Mouse (Mus musculus): Measurements from ENCODE around the gene Pcif1. TPM values are rescaled to one million over a fixed set of nuclear protein-coding genes. Genes with fewer than 3 reads are reported as not detected.

Gene Pcif1
- 40.5 and 48.6 TPM in 2 replicates for polyA plus RNA-seq (2012; rRNA removed)
- polyA plus RNA-seq (2014; fragmentation: Nextera tagmentation; extraction: Ambion mirVana) = 66.4 and 73.0 TPM in 2 replicates

DNA sequence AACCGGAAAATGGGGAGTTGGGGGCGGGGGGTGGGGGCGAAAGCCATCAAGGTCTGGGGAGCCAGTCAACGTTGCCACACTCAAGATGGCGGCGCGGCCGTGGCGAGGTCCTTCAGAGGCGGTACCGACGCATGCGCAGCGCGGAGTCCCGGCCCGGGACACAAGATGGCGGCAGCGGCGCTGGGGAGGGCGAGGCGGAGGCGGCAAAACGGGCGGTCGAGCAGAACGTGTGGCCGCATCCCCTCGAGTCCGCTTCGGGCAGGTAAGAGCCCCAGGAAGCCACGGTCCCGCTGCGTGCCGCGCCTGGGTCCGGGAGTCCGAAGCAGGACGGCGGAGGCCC is at the start of gene Pcif1:
TSS of gene Pcif1 (plus strand) at position 77 of the 340 bp plus-strand sequence.
- DNase-seq (ENCODE audit: low spot score) (peak; percentile 87), ATAC-seq (ENCODE audit: low FRiP score, low read depth) (peak; percentile 86)
- no peaks in the 10 kb centered on the region for H3K9me3 ChIP-seq (ENCODE audit: control insufficient read depth, low read length)
- peak; percentile 77; the same call in 1 of the 2 replicates for TF ChIP-seq POLR2A (IDR thresholded peaks at IDR 0.05; ENCODE audit: borderline replicate concordance, extremely low read depth, insufficient read depth, insufficient read length)
- H3K4me2 ChIP-seq (replicated peaks; ENCODE audit: low read depth, low read length, severe bottlenecking) = peak within 1 kb of the TSS; percentile 90
- H3K9ac ChIP-seq (ENCODE audit: low read depth, low read length, severe bottlenecking) = peak within 1 kb of the TSS; percentile 100
- H3K27me3 ChIP-seq (ENCODE audit: control insufficient read depth, insufficient read depth, low read length) = no peaks in the 10 kb centered on the region
- H3K36me3 ChIP-seq (ENCODE audit: control insufficient read depth, insufficient read depth, low read length) = peaks cover 20% of the 10 kb centered on the region
- H3K27ac ChIP-seq (replicated peaks; ENCODE audit: low read depth, low read length) = peak within 1 kb of the TSS; percentile 99
- peak within 1 kb of the TSS; percentile 89 for H3K4me3 ChIP-seq (replicated peaks; ENCODE audit: low read length)
- WGBS = 0% methylated on average over 32 of the region's 40 CpGs
- peaks cover 14% of the 10 kb centered on the region for H3K4me1 ChIP-seq (ENCODE audit: control insufficient read depth, insufficient read depth, low read length)

DNA sequence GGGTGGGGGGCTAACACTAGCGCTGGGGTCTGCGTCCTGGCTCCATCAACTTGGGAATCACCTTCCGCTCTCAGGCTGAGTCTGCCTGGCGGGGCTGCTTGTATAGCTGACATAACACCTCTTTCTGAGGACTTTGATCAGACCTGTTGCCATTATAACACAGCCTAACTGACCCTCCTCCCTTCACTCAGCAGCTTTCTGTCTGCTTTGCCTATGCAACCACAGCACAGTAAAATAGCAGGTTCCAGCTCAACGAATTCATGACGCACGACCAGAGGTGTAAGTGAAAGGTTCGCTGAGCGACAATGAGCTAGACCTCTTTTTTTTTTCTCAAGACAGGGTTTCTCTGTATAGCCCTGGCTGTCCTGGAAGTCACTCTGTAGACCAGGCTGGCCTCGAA is 48.1 kb upstream of the Pcif1 start:
- no peak for TF ChIP-seq POLR2A (IDR thresholded peaks at IDR 0.05; ENCODE audit: borderline replicate concordance, extremely low read depth, insufficient read depth, insufficient read length)
- H3K9ac ChIP-seq (ENCODE audit: low read depth, low read length, severe bottlenecking) = no peak overlapping the region
- H3K9me3 ChIP-seq (ENCODE audit: control insufficient read depth, low read length) = no peaks in the 10 kb centered on the region
- DNase-seq (ENCODE audit: low spot score) (no peak), ATAC-seq (ENCODE audit: low FRiP score, low read depth) (no peak)
- no peak overlapping the region for H3K4me2 ChIP-seq (replicated peaks; ENCODE audit: low read depth, low read length, severe bottlenecking)
- 83% methylated on average over 10 of the region's 10 CpGs for WGBS
- H3K27ac ChIP-seq (replicated peaks; ENCODE audit: low read depth, low read length) = no peak overlapping the region
- H3K27me3 ChIP-seq (ENCODE audit: control insufficient read depth, insufficient read depth, low read length) = no peaks in the 10 kb centered on the region
- peaks cover 12% of the 10 kb centered on the region for H3K4me1 ChIP-seq (ENCODE audit: control insufficient read depth, insufficient read depth, low read length)
- peaks cover 36% of the 10 kb centered on the region for H3K36me3 ChIP-seq (ENCODE audit: control insufficient read depth, insufficient read depth, low read length)
- H3K4me3 ChIP-seq (replicated peaks; ENCODE audit: low read length) = no peak overlapping the region

DNA sequence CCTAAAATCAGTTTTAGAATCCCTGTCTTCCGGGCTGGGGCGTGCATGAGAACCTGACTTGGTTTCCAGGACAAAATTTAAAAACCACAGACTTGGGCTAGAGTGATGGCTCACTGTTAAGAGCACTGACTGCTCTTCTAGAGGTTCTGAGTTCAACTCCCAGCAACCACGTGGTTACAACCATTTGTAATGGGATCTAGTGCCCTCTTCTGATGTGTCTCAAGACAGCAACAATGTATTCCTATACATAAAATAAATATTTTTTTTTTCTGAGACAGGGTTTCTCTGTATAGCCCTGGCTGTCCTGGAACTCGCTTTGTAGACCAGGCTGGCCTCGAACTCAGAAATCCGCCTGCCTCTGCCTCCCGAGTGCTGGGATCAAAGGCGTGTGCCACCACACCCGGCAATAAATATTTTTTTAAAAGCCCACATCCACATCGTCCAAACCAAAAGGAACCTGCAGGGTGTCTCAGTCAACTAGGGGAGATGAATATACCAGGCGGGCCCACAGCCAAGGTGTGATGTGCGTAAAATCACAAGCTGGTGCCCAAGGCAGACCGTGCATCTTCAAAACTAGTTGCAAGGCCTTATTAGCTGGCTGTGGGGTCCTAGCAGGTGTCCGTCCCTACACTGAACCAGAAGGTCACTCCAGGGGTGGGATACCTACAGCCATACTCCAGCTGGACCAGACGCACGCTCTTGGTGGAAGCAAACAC is 46.9 kb upstream of the Pcif1 start:
- 69% methylated on average over 16 of the region's 16 CpGs for WGBS
- ATAC-seq (ENCODE audit: low FRiP score, low read depth) (no peak), DNase-seq (ENCODE audit: low spot score) (no peak)
- H3K4me1 ChIP-seq (ENCODE audit: control insufficient read depth, insufficient read depth, low read length) = peaks cover 12% of the 10 kb centered on the region
- H3K4me2 ChIP-seq (replicated peaks; ENCODE audit: low read depth, low read length, severe bottlenecking) = peak overlapping the region; percentile 97
- no peaks in the 10 kb centered on the region for H3K9me3 ChIP-seq (ENCODE audit: control insufficient read depth, low read length)
- H3K27ac ChIP-seq (replicated peaks; ENCODE audit: low read depth, low read length) = no peak overlapping the region
- H3K4me3 ChIP-seq (replicated peaks; ENCODE audit: low read length) = peak overlapping the region; percentile 74
- TF ChIP-seq POLR2A (IDR thresholded peaks at IDR 0.05; ENCODE audit: borderline replicate concordance, extremely low read depth, insufficient read depth, insufficient read length) = no peak
- no peaks in the 10 kb centered on the region for H3K27me3 ChIP-seq (ENCODE audit: control insufficient read depth, insufficient read depth, low read length)
- peaks cover 29% of the 10 kb centered on the region for H3K36me3 ChIP-seq (ENCODE audit: control insufficient read depth, insufficient read depth, low read length)
- H3K9ac ChIP-seq (ENCODE audit: low read depth, low read length, severe bottlenecking) = peak overlapping the region; percentile 74

DNA sequence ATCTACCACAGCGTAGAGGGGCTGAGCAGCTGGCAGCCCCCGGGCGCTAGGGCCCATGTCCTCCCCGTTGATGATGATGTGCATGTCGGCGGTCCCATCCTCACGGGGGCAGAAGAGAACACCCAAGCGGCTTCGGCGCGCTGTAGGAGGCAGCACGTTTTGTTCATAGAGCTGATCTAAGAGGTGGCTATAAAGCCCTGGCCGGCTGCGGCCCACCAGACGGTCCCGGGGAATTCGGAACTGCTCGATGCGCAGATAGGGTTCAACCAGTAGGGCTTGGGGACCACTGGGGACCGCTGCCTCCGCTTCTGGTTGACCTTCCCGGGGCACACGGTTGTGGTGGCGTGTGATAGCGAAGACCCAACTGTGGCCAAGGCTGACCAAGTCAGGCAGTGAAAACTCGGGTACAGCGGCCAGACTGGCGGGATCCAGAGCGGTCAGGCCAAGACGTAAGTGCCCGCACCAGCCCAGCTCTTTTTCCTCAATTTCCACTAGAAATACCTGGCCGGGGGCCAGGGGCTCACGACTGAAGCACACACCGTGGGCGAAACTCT is 46.3 kb upstream of the Pcif1 start, which contains the start of gene Ctsa:
TSS of gene Ctsa (plus strand) at position 126 of the 554 bp plus-strand sequence.
- WGBS = 2% methylated on average over 35 of the region's 35 CpGs
- H3K9me3 ChIP-seq (ENCODE audit: control insufficient read depth, low read length) = no peaks in the 10 kb centered on the region
- peaks cover 25% of the 10 kb centered on the region for H3K36me3 ChIP-seq (ENCODE audit: control insufficient read depth, insufficient read depth, low read length)
- peak within 1 kb of the TSS; percentile 74 for H3K9ac ChIP-seq (ENCODE audit: low read depth, low read length, severe bottlenecking)
- peaks cover 12% of the 10 kb centered on the region for H3K4me1 ChIP-seq (ENCODE audit: control insufficient read depth, insufficient read depth, low read length)
- peak within 1 kb of the TSS; percentile 74 for H3K4me3 ChIP-seq (replicated peaks; ENCODE audit: low read length)
- TF ChIP-seq POLR2A (IDR thresholded peaks at IDR 0.05; ENCODE audit: borderline replicate concordance, extremely low read depth, insufficient read depth, insufficient read length) = no peak
- ATAC-seq (ENCODE audit: low FRiP score, low read depth) = peak; percentile 39
- DNase-seq (ENCODE audit: low spot score) = peak; percentile 65
- H3K4me2 ChIP-seq (replicated peaks; ENCODE audit: low read depth, low read length, severe bottlenecking) = peak within 1 kb of the TSS; percentile 97
- no peaks in the 10 kb centered on the region for H3K27me3 ChIP-seq (ENCODE audit: control insufficient read depth, insufficient read depth, low read length)
- H3K27ac ChIP-seq (replicated peaks; ENCODE audit: low read depth, low read length) = peak within 1 kb of the TSS; percentile 58

DNA sequence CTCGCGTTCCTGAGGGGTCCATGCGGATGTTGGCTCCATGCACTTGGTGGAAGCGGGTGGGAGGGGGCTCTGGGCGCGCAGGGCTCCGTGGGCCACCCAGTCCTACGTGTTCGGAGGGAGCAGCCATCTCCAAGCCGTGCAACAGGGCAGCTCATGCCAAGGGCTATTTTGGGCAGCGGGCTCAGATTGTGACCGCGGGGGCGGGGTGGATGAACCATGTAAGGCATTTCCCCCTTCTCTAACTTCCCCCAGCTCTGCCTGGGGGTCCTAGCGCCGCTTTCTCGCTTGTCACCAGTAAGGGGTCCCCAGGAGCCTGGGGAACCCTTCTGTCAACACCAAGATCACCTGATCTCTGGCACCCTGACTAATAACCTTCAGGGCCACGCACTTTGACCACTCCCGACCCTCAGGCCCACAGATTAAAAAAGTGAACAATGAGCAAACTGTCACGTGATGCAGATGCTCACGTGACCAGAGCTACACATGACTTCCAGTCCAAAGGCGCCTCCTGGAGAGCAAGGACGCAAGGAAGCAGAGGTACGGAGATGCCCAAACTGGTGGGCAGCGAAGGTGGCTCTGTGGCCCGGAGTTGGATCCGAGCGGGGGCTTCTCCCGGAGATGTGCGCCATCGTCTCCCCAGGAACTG is 45.7 kb upstream of the Pcif1 start, which contains the start of gene Neurl2:
TSS of gene Neurl2 (minus strand) at position 143 of the 646 bp plus-strand sequence.
- peaks cover 21% of the 10 kb centered on the region for H3K36me3 ChIP-seq (ENCODE audit: control insufficient read depth, insufficient read depth, low read length)
- TF ChIP-seq POLR2A (IDR thresholded peaks at IDR 0.05; ENCODE audit: borderline replicate concordance, extremely low read depth, insufficient read depth, insufficient read length) = peak; percentile 80; the same call in 1 of the 2 replicates
- H3K27me3 ChIP-seq (ENCODE audit: control insufficient read depth, insufficient read depth, low read length) = no peaks in the 10 kb centered on the region
- 1% methylated on average over 31 of the region's 31 CpGs for WGBS
- H3K4me2 ChIP-seq (replicated peaks; ENCODE audit: low read depth, low read length, severe bottlenecking) = peak within 1 kb of the TSS; percentile 97
- peak; percentile 82 for ATAC-seq (ENCODE audit: low FRiP score, low read depth)
- no peaks in the 10 kb centered on the region for H3K9me3 ChIP-seq (ENCODE audit: control insufficient read depth, low read length)
- H3K27ac ChIP-seq (replicated peaks; ENCODE audit: low read depth, low read length) = peak within 1 kb of the TSS; percentile 58
- H3K4me3 ChIP-seq (replicated peaks; ENCODE audit: low read length) = peak within 1 kb of the TSS; percentile 74
- peak; percentile 99 for DNase-seq (ENCODE audit: low spot score)
- peak within 1 kb of the TSS; percentile 74 for H3K9ac ChIP-seq (ENCODE audit: low read depth, low read length, severe bottlenecking)
- H3K4me1 ChIP-seq (ENCODE audit: control insufficient read depth, insufficient read depth, low read length) = peaks cover 12% of the 10 kb centered on the region
